Mouse (Mus musculus) mature B cell (primary cell): ENCODE measurements around the gene Pax5.

ENCODE experiments used
- in situ Hi-C: fragments of 300-500 bp; cut with MboI; formaldehyde crosslinking; loops from 2 replicates; pipeline ENCODE4 v1.14.3; 2019

Pax5 gene

GRCm38 (mm10) chr4:44543880-44544279 lies 166.4 kb downstream of the Pax5 start:
- in situ Hi-C loops = no loop called here

- in situ Hi-C loops = no loop called here
Measured at GRCm38 (mm10) chr4:44542101-44542500, 168.2 kb downstream of the Pax5 start.

- in situ Hi-C loops = no loop called here
Measured at GRCm38 (mm10) chr4:44538488-44538887, 171.8 kb downstream of the Pax5 start.

GRCm38 (mm10) chr4:44536794-44537193 lies 173.5 kb downstream of the Pax5 start:
- in situ Hi-C loops = no loop called here

GRCm38 (mm10) chr4:44535646-44536045 lies 174.6 kb downstream of the Pax5 start:
- in situ Hi-C loops = no loop called here

- in situ Hi-C loops = no loop called here
Measured at GRCm38 (mm10) chr4:44533286-44533685, 177.0 kb downstream of the Pax5 start.

- in situ Hi-C loops = no loop called here
Measured at GRCm38 (mm10) chr4:44532731-44533130, 177.6 kb downstream of the Pax5 start.

GRCm38 (mm10) chr4:44525336-44525735 lies 185.0 kb downstream of the Pax5 start:
- in situ Hi-C loops = no loop called here

GRCm38 (mm10) chr4:44518923-44519322 lies 191.4 kb downstream of the Pax5 start:
- in situ Hi-C loops = no loop called here

- in situ Hi-C loops = no loop called here
Measured at GRCm38 (mm10) chr4:44513981-44514380, 196.3 kb downstream of the Pax5 start.

GRCm38 (mm10) chr4:44511682-44512081 lies 198.6 kb downstream of the Pax5 start:
- in situ Hi-C loops = no loop called here

- in situ Hi-C loops = no loop called here
Measured at GRCm38 (mm10) chr4:44508386-44509226, 201.7 kb downstream of the Pax5 start.

- in situ Hi-C loops = no loop called here
Measured at GRCm38 (mm10) chr4:44507861-44508260, 202.4 kb downstream of the Pax5 start.

- in situ Hi-C loops = no loop called here
Measured at GRCm38 (mm10) chr4:44504998-44505397, 205.3 kb downstream of the Pax5 start.

GRCm38 (mm10) chr4:44502196-44502867 lies 208.0 kb downstream of the Pax5 start:
- in situ Hi-C loops = no loop called here

GRCm38 (mm10) chr4:44498156-44498555 lies 212.1 kb downstream of the Pax5 start:
- in situ Hi-C loops = no loop called here

- in situ Hi-C loops = no loop called here
Measured at GRCm38 (mm10) chr4:44495836-44496235, 214.5 kb downstream of the Pax5 start.

GRCm38 (mm10) chr4:44493756-44494155 lies 216.5 kb downstream of the Pax5 start:
- in situ Hi-C loops = no loop called here

- in situ Hi-C loops = no loop called here
Measured at GRCm38 (mm10) chr4:44490872-44491271, 219.4 kb downstream of the Pax5 start.

GRCm38 (mm10) chr4:44488702-44489101 lies 221.6 kb downstream of the Pax5 start:
- in situ Hi-C loops = no loop called here

- in situ Hi-C loops = no loop called here
Measured at GRCm38 (mm10) chr4:44488219-44488618, 222.1 kb downstream of the Pax5 start.

GRCm38 (mm10) chr4:44482851-44483250 lies 227.4 kb downstream of the Pax5 start:
- in situ Hi-C loops = no loop called here

GRCm38 (mm10) chr4:44479755-44480154 lies 230.5 kb downstream of the Pax5 start:
- in situ Hi-C loops = no loop called here
